Mouse (Mus musculus) neural tube, embryonic 10.5 days (tissue): ENCODE results near the gene Msh4.

ENCODE experiments used
- DNase-seq: peaks from one replicate; pipeline ENCODE4 v3.0.0-alpha.2; 2017; ENCODE audit warnings: low spot score; ENCODE audit errors: extremely low spot score

Msh4 gene

DNA sequence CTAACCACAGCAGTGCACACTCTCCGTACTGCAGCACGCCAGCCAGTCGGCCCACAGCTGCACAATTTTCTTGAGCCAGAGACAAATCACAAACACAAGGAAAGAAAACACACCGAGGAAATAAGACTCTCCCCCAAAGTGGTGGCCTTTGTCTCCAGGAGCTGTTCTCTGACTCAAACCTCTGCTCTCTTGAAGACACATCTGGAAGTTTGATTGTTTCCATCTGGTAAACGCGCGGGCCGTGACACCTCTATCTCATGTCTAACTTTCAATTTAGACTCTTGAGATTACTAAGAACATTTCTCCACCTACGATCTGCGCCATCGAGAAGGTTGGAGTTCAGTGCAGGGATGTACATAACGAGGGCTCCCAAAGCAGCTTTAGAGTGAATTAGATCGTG, 97.5 kb downstream of the Msh4 start:
- DNase-seq = peak; percentile 38

- DNase-seq = no peak
Observed at GRCm38 (mm10) chr3:153807444-153808149, 98.3 kb downstream of the Msh4 start.
